Mouse (Mus musculus) liver, adult 2 months (tissue): ENCODE data around the gene Adgrl4. TPM values are rescaled to one million over a fixed set of nuclear protein-coding genes. Genes with fewer than 3 reads are reported as not detected.
A peak's percentile ranks its signal among the peaks of the same experiment; 100 is the strongest.

Experiments used
- DNase-seq: peaks from one replicate; pipeline ENCODE4 v3.0.0-alpha.2; 2011; ENCODE audit warnings: low read depth, low spot score; ENCODE audit errors: extremely low read depth
- H3K27ac ChIP-seq: fragments of 200-500 bp; replicated peaks from 2 replicates; pipeline ENCODE4 v1.5.1; 2012; ENCODE audit warnings: low read depth, mild to moderate bottlenecking, control low read depth, inconsistent platforms, low read length; ENCODE audit not compliant: insufficient read depth
- H3K27me3 ChIP-seq: fragments of 200-500 bp; 2 replicates; pipeline ENCODE4 v1.6.1; 2012; ENCODE audit warnings: mild to moderate bottlenecking, moderate library complexity, low read length, inconsistent platforms; ENCODE audit not compliant: control insufficient read depth, insufficient read depth
- H3K36me3 ChIP-seq: fragments of 200-500 bp; 2 replicates; pipeline ENCODE4 v1.6.1; 2012; ENCODE audit warnings: low read length, inconsistent platforms; ENCODE audit not compliant: control insufficient read depth, insufficient read depth
- H3K4me1 ChIP-seq: fragments of 200-500 bp; 2 replicates; pipeline ENCODE4 v1.6.1; 2011; ENCODE audit warnings: low read length; ENCODE audit not compliant: control insufficient read depth, insufficient read depth
- H3K4me3 ChIP-seq: fragments of 200-500 bp; 2 replicates; pipeline ENCODE4 v1.5.1; 2011; ENCODE audit warnings: low read depth, mild to moderate bottlenecking, control low read depth, low read length, moderate library complexity; ENCODE audit not compliant: insufficient read depth
- H3K79me2 ChIP-seq: fragments of 200-500 bp; 2 replicates; pipeline ENCODE4 v1.6.1; 2012; ENCODE audit warnings: inconsistent platforms, mild to moderate bottlenecking, low read length, moderate library complexity; ENCODE audit not compliant: control insufficient read depth, insufficient read depth
- H3K9ac ChIP-seq: fragments of 200-500 bp; 2 replicates; pipeline ENCODE4 v1.6.1; 2012; ENCODE audit warnings: low read depth, mild to moderate bottlenecking, control low read depth, inconsistent platforms, low read length
- CTCF ChIP-seq: fragments of 200-500 bp; IDR thresholded peaks from 2 replicates; pipeline ENCODE4 v1.5.1; 2011; ENCODE audit warnings: low read depth, low read length, control low read depth
- POLR2A ChIP-seq: fragments of 200-500 bp; IDR thresholded peaks from 2 replicates; pipeline ENCODE4 v1.6.1; 2011; ENCODE audit warnings: low read length, control low read depth; ENCODE audit not compliant: insufficient read depth; ENCODE audit errors: extremely low read depth
- WGBS: fragments of 180-500 bp; shearing (Covaris S2); methylation state at CpG from one replicate; pipeline ENCODE4 v1.1.7; 2018; 5-methylcytosine and 5-hydroxymethylcytosine counted together
- polyA plus RNA-seq: library from polyadenylated mRNA; depleted of rRNA; stranded (reverse); fragments of >200 nt; gene quantifications from 2 replicates; pipeline ENCODE4 v1.2.3, GENCODE M21; 2012
- total RNA-seq: library from RNA; depleted of rRNA; stranded (reverse); fragments of >200 nt; gene quantifications from 2 replicates; pipeline ENCODE4 v1.2.3, GENCODE M21; 2014

Gene Adgrl4
- total and polyA plus RNA-seq, 2 experiments: 2.7 to 17.9 TPM

DNA sequence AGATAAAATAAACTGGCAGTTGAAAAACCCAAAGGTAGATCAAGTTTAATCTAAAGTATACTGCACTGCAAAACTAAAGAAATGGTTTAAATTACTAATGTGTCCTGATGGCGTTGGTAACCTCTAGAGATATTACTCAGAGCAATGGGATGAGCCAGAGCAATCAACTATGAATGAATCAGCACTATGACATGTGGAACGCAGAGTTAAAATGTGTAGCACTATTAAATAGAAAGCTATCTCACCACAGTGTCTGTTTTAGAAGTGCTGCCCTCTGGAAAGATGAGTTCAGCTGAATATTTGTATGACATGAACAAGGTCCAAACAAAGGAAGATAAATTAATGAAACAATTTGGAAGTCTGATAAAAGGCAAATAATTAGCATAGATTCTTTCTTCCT is 6.2 kb upstream of the Adgrl4 start:
- no peak for TF ChIP-seq CTCF
- no peak for TF ChIP-seq POLR2A
- Histone ChIP-seq H3K4me3 (no peak overlapping the region), H3K36me3 (no peaks in the 10 kb centered on the region), H3K27ac (no peak overlapping the region), H3K27me3 (no peaks in the 10 kb centered on the region), H3K9ac (no peak overlapping the region), H3K79me2 (no peaks in the 10 kb centered on the region), H3K4me1 (no peaks in the 10 kb centered on the region)
- 60% methylated on average over 2 of the region's 2 CpGs for WGBS
- DNase-seq: no peak

DNA sequence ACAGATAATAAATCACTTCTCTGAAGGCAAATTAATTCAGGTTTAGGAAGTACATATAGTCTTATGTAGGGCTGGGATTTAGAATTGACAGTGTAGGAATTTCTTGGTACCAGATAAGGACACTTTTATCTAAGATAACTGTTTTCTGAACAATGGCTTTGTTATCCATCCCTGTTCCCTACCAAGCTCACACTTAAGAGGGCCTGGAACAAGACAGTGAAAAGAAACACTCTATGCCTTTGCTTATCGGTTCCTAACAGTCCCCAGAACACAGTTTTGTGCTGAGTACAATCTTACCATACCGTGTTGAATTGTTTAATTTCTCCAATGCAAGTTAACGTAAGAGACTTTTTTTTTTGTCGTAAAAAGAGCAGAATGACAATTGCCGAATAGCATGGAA is 677 bp downstream of the Adgrl4 start:
- H3K27me3 ChIP-seq: no peaks in the 10 kb centered on the region
- no peak for DNase-seq
- no peak overlapping the region for H3K9ac ChIP-seq
- H3K79me2 ChIP-seq: no peaks in the 10 kb centered on the region
- no peaks in the 10 kb centered on the region; the same call in 1 of the 2 replicates for H3K4me1 ChIP-seq
- 60% methylated on average over 5 of the region's 5 CpGs for WGBS
- peak overlapping the region; percentile 46 for H3K27ac ChIP-seq
- TF ChIP-seq CTCF (no peak), POLR2A (no peak)
- peak overlapping the region; percentile 62; the same call in 1 of the 2 replicates for H3K4me3 ChIP-seq
- no peaks in the 10 kb centered on the region for H3K36me3 ChIP-seq

DNA sequence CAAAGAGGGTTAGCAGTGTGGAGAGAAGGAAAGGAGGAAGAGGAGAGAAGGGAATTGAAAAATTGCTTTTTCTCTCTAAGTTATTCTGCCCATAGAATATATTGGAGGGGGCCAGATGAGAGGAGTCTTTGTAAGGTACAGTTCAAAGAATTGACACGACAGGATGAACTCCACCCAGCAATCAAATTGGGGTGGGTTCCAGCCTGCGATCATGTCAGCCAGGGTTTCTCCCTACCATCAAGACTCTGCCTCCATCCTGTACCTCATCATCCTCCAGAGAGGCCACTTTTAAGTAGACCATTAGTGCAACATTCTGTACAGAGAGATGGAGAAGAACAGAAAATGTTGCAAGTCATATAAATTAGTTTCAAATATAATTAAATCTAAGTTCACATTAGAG is 2.3 kb downstream of the Adgrl4 start:
- Histone ChIP-seq H3K9ac (no peak overlapping the region), H3K4me1 (no peaks in the 10 kb centered on the region; the same call in 1 of the 2 replicates), H3K27me3 (no peaks in the 10 kb centered on the region), H3K36me3 (no peaks in the 10 kb centered on the region), H3K79me2 (no peaks in the 10 kb centered on the region), H3K4me3 (no peak overlapping the region; the same call in 1 of the 2 replicates), H3K27ac (no peak overlapping the region)
- TF ChIP-seq CTCF: no peak
- no peak for TF ChIP-seq POLR2A
- DNase-seq: no peak
- WGBS: 59% methylated on average over 2 of the region's 2 CpGs

DNA sequence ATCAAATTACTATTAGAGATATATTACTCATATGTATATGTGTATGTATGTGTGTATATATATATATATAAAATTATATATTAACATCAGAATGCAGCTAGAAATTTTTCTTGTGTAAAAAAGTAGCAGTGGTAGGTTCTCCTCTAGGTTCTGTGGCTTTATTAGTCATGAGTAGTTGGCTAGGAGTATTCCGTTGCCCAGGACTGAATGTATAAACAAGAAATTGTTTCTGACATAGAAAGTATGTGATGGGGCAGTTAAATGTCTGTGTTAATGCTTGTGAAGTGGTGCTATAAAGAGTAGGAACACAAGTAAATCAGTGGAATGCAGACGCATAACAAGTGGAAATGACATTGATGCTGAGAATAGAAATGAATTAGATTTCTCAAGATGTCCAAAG is 4.3 kb downstream of the Adgrl4 start:
- Histone ChIP-seq H3K9ac (no peak overlapping the region), H3K27me3 (no peaks in the 10 kb centered on the region), H3K4me1 (no peaks in the 10 kb centered on the region; the same call in 1 of the 2 replicates), H3K36me3 (no peaks in the 10 kb centered on the region), H3K4me3 (no peak overlapping the region), H3K79me2 (no peaks in the 10 kb centered on the region), H3K27ac (no peak overlapping the region)
- no peak for DNase-seq
- no peak for TF ChIP-seq POLR2A
- no peak for TF ChIP-seq CTCF
- WGBS: 84% methylated on average over 2 of the region's 2 CpGs

DNA sequence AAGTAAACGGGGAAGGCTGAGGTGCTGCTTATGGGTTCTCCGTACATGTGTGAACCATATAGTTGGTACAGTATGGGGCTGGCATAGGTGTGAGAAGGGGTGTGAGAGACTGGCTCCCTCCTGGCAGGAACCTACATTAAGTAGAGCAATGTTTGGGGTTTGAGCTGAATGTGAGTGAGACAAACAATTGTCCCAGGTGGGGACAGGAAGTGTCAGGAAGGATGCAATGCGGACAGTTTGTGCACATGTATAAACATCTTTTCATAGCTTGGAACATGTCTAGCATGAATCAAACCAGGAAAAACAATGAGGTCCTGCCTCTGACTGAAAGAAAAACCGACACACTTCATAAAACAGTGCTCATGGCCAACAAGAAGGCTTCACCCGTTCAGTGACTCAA is 5.8 kb downstream of the Adgrl4 start:
- Histone ChIP-seq H3K4me1 (no peaks in the 10 kb centered on the region; the same call in 1 of the 2 replicates), H3K4me3 (no peak overlapping the region), H3K36me3 (no peaks in the 10 kb centered on the region), H3K79me2 (no peaks in the 10 kb centered on the region), H3K27me3 (no peaks in the 10 kb centered on the region), H3K27ac (no peak overlapping the region), H3K9ac (no peak overlapping the region)
- TF ChIP-seq POLR2A (no peak), CTCF (no peak)
- WGBS: 72% methylated on average over 5 of the region's 5 CpGs
- no peak for DNase-seq

DNA sequence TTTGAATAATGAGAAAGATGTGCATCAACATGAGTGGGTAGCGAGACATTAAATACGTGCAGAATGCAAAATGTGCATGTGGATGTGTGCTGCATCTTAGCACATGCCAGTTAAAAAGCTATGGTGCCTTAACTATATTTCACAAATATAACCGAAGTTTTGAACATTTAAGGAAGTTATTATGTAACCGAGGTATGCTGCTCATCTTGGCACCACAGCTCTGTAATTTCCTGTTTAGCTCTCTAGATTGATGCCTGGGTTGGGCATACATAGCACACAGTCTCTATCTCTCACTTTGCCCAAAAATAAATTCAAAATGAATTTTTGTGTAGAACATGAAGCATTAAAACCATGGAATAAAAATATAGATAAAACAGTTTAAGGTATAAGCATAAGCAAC is 6.6 kb downstream of the Adgrl4 start:
- Histone ChIP-seq H3K27ac (no peak overlapping the region), H3K4me3 (no peak overlapping the region), H3K27me3 (no peaks in the 10 kb centered on the region), H3K36me3 (no peaks in the 10 kb centered on the region), H3K79me2 (no peaks in the 10 kb centered on the region), H3K4me1 (no peaks in the 10 kb centered on the region; the same call in 1 of the 2 replicates), H3K9ac (no peak overlapping the region)
- TF ChIP-seq POLR2A (no peak), CTCF (no peak)
- DNase-seq: no peak
- WGBS: 76% methylated on average over 4 of the region's 4 CpGs
